Mouse (Mus musculus): ENCODE data around the gene Mcam.
A peak's percentile ranks its signal among the peaks of the same experiment; 100 is the strongest.

Gene Mcam

DNA sequence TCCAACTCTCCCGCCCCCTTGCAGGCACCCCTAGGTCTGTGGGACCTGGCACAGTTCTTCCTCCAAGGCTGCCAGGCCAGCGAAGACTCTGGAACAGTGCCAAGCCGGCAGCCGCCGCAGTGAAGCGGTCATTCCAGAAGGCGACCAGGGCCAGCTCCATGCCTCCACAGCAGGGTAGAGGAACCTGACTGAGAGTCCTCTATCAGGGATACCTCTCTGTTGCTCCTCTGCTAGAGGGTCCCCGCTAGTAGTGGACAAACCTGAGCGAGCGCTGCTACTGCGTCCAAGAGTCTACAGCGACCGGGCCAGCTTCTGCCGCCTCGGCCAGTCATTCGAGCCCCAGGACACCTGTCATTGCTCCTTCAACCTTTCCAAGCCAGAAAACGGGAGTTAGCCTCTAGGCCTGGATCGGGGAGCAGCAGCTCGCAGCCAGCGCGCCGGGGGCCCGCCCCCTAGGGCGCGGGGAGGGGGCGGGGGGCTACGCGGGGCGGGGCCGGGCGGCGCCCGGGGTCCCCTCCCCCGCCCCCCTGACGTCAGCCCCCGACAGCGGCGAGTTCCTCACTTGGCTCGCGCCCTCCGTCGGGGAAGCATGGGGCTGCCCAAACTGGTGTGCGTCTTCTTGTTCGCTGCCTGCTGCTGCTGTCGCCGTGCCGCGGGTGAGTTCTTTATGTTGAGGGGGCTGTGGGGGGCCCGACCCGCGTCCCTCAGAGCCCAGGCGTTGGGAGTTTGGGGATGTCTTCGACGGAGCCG is at the start of gene Mcam:
Mcam (plus strand) TSS at position 369 of the 750 bp plus-strand sequence.
- DNase-seq, result peak; percentile 85 to 87

DNA sequence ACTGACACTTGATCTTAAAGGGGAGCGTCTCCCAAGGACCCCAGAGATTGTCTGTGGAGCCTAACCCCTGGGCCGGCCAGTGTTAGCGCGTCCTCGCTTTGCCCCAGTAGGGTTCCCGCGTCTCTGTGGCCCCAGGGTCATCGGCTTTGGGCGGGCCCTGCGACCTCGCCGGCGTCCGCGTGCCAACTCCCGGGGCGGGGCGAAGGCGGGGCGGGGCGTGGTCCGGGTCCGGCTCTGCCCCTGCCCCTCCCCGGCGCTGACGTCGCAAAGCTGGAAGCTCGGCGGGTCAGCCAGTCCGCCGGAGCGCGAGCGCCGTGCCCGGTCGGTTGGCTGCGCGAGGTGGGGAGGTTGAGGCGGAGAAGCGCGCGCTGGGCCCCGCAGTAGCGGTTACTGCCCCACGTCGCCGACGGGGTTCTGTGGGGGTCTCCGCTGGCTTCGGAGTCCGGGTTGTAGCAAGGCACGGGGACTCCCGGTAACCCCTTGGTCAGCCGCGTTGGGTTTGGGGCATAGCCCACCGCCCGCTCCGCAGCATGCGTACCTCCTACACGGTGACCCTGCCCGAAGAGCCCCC is 49.5 kb upstream of the Mcam start:
- peak; percentile 95 to 98 for DNase-seq

GRCm38 (mm10) chr9:44085276-44085675 is 49.0 kb upstream of the Mcam start:
- peak in 1 of 2 experiments; percentile 24 for DNase-seq

DNA sequence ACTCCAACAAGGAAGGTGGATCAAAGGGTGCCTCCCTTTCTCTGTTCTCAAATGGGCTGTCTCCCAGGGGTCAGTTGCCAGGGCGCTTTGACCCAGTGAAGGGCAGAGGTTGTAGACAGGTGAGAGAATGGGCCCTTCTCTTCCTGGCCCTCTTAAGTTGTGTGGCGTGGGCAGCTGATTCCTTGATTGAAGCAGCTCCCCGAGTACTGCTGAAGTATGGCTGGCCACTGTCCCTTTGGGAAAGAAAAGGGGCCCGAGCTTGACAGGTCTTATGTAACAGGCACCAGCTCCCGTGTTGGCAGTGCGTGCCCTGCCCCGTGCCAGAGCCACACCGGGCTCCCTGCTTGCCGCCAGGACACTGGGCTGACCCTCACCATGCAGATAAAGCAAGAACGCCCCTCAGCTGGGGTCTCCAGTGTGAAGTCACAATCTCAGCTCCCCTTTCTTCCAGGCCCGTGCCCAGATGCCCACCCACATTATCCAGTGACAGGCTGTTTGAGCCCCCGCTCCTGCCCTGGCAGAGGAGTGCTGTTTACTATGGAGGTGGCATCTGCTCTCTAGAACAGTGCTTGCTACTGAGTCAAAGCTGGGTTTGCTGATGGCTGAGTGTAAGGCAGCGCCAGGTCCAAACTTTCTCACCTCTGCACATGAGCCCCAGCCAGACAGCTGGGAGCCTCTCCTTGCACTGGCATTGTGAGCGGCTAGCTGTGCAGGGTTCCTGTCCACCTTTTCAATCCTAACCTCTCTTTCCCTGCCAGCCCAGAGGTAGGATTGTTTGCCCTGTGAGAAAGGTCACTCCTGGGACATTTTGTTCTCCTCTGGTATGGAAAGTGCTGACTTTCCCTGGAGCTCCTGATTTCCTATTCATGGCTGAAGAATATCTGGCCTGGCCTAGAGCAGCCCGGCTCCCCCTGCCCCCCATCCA is 48.3 kb upstream of the Mcam start:
- peak; percentile 91 to 94 for DNase-seq

GRCm38 (mm10) chr9:44086960-44087359 is 47.3 kb upstream of the Mcam start:
- no peak for DNase-seq

GRCm38 (mm10) chr9:44087761-44088455 is 46.4 kb upstream of the Mcam start:
- peak; percentile 43 to 46 for DNase-seq

DNA sequence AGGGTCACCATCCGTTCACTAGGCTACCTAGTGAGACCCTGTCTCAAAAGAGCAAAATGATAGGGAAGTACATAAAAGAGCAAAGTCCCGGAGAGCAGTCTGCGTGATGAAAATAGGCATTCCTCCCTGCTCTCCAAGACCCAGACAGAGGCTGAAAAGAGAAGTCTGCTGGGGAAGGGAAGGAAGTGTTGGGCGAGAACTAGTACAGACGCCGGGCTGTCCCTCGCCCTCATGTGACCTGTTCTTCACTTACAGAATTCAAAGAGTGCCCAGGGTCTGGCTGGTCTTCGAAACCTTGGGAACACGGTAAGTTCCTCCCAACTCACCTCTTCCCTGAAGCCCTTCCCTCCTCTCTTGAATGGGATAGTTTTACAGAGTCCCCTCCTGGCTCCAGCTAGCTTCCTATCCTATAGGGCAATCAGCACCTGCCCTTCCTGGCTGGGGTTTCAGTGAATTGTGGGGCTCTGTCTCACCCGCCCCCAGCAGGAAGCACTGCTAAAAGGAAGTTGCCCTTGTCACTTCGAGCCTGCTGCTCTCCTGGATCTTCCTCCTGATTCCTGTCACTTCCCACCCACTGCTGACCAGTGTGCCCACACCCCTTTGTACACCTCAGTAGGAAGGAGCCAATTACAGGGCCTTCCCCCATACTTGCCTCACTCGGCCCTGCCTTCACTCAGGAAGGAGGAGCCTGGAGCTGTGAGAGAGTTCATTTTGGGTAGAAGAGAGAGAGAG is 45.2 kb upstream of the Mcam start:
- no peak for DNase-seq

- peak; percentile 88 for DNase-seq
These were observed 40.4 kb upstream of the Mcam start for GRCm38 (mm10) chr9:44093612-44094503.

- DNase-seq, result no peak
These were observed 39.5 kb upstream of the Mcam start for GRCm38 (mm10) chr9:44094737-44095136.

DNA sequence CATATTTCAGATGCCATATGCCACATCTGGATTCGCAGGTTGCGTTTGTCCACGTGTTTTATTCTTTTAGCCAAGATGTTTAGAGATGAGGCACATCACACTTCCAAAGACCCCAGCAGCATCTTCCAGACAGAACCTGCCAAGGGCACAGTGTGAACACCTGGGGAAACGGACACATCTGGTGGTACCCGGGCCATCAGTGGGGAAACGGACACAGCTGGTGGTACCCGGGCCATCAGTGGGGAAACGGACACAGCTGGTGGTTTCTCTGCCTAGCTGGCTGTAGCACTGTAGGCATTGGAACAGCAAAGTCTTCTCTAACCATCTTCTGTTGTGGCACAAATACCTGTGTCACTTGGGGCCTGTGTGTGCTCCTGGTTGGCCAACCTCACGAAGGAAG is 38.5 kb upstream of the Mcam start:
- no peak for DNase-seq

DNA sequence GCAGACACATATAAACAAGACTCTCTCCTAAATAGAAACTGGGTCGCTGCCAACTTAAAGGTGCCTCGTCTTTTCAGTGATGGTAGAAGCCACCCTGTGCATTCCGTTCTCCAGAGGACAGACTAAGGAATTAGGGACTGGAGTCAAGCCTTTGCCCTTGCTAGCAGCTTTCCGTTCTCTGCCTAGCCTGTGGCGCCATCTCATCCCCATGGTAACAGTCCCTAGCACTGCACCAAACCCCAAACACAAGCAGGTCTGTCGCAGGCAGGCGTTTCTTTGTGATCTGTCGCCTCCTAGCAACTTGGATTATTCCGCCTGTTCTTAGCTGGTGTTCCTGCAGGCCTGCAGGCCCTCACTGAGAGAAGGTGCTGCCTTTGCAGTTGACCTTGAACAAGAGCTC is 37.7 kb upstream of the Mcam start:
- no peak for DNase-seq

DNA sequence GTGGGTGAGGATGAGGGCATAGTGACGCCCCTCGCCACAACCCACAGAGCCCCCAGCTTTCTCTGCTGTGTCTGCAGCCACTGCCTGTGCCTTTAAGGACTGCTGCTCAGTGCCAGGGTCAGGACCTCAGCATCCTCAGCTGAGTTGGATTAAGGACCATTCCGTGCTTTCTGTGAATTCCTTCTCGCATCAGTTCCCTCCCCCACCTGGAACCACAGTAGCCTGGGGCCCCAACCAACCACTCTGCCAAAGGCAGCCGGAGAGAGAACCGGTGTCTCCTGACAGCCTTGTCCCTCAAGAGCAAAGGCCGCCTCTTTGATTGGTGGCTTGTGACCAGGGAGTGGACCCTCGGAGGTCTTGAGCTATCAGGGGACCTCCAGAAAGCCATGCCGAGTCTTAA is 32.8 kb upstream of the Mcam start, which contains the start of gene Mfrp:
Mfrp (plus strand) TSS at position 240 of the 400 bp plus-strand sequence.
- DNase-seq, result no peak

DNA sequence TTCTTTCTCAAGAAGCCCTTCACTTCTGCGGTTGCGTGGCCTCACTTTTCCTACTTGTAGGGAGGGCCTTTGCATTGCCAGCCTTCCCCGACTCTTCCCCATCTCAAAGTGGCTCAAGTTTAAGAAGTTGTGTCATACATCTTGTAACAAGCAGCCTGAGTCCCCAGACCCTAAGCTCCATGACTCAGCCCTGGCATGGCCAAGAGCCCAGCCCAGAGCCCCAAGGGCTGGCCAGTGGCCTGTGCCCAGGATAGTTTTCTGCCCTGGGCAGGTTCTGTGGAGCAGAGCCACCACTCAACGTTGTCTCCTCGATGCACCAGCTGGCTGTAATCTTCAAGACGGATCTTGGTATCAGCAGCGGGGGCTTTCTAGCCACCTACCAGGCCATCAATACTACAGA is 29.4 kb upstream of the Mcam start:
- no peak for DNase-seq

GRCm38 (mm10) chr9:44105781-44106180 is 28.5 kb upstream of the Mcam start:
- no peak for DNase-seq

DNA sequence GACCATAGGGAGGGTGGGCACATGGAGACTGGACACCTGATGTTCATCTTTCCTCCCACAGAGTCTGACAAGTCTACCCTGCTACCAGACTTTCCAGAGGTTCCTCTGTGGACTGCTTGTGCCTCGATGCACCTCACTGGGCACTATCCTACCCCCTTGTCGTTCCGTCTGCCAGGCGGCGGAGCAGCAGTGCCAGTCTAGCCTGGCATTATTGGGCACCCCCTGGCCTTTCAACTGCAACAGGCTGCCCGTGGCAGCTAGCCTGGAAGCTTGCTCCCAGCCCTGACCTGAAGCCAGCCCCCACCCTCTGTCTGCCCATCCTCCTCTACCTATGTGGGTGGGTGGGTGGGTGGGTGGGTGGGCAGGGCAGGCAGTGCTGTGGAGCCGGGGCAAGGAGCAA is 28.1 kb upstream of the Mcam start:
- no peak for DNase-seq

- DNase-seq, result peak; percentile 51 to 55
These were observed 27.7 kb upstream of the Mcam start for GRCm38 (mm10) chr9:44106596-44106995.

- DNase-seq, result peak in 1 of 2 experiments; percentile 55
These were observed 27.2 kb upstream of the Mcam start, which contains the start of gene C1qtnf5 for GRCm38 (mm10) chr9:44107110-44107509. C1qtnf5 (plus strand) TSS chr9:44107245.

GRCm38 (mm10) chr9:44107557-44108179 is 26.6 kb upstream of the Mcam start:
- DNase-seq, result peak in 1 of 2 experiments; percentile 63

GRCm38 (mm10) chr9:44108269-44109055 is 25.8 kb upstream of the Mcam start:
- DNase-seq, result no peak

All from cerebellum, postnatal 36 days (tissue).